10 mouse cellular contexts compared by ENCODE assay signal in genomic region chr11:50826214-50826613, GRCm38 (mm10). TPM values are rescaled to one million over a fixed set of nuclear protein-coding genes. Genes with fewer than 3 reads are reported as not detected.
DNase-seq lines count a peak whose midpoint lies in the region; ATAC-seq lines count a peak whose summit lies in the region.
"Had no signal": no experiment of that assay in that cellular context is flagged by ENCODE, and none has a peak within 500 bp of the region (broad histone marks: within the 10 kb centered on the region; RNA-seq: fewer than 3 reads in every experiment).

No protein-coding gene starts in this region.

- H3K4me2 ChIP-seq in kidney, embryonic 16.5 days (replicated peaks; ENCODE audit: low read depth, low read length), result peak overlapping the region; percentile 73
- H3K4me2 ChIP-seq in neural tube, embryonic 13.5 days, result peak overlapping the region; percentile 67

- DNase-seq in kidney, adult 18-20 months, result peak; percentile 10
- no peak for DNase-seq in kidney, postnatal 4 days
- DNase-seq in forebrain, embryonic 10.5 days (ENCODE audit: extremely low spot score, low spot score), result no peak
- DNase-seq in adrenal gland, adult 8-10 months, result no peak
- no peak for DNase-seq in adrenal gland, adult 2 months
- DNase-seq in layer of hippocampus, adult 8-10 months (ENCODE audit: low spot score in 2 of 2), result no peak

- H3K9ac ChIP-seq in kidney, embryonic 16.5 days (replicated peaks; ENCODE audit: low read length), result peak overlapping the region; percentile 90; the same call in 1 of the 2 replicates
- H3K9ac ChIP-seq in neural tube, embryonic 13.5 days, result peak overlapping the region; percentile 92

- 78% methylated on average over 2 of the region's 2 CpGs for WGBS in forebrain, embryonic 10.5 days
- 46% methylated on average over 2 of the region's 2 CpGs for WGBS in kidney, embryonic 16.5 days
- WGBS in neural tube, embryonic 13.5 days, result 64% methylated on average over 2 of the region's 2 CpGs

- peak overlapping the region; percentile 82 for H3K4me3 ChIP-seq in forebrain, embryonic 10.5 days
- peak overlapping the region; percentile 97 for H3K4me3 ChIP-seq in kidney, embryonic 16.5 days (ENCODE audit: low read length)
- H3K4me3 ChIP-seq in neural tube, embryonic 13.5 days, result peak overlapping the region; percentile 74

- ATAC-seq in kidney, embryonic 16.5 days (ENCODE audit: low FRiP score, low TSS enrichment), result no peak
- no peak for ATAC-seq in neural tube, embryonic 13.5 days (ENCODE audit: low read depth)

- H3K4me1 ChIP-seq in forebrain, embryonic 10.5 days, result peaks cover 15% of the 10 kb centered on the region
- H3K4me1 ChIP-seq in kidney, embryonic 16.5 days (ENCODE audit: insufficient read depth, low read length), result peaks cover 6% of the 10 kb centered on the region; the same call in 1 of the 2 replicates
- H3K4me1 ChIP-seq in neural tube, embryonic 13.5 days (replicated peaks), result peaks cover 12% of the 10 kb centered on the region

- H3K27me3 ChIP-seq in forebrain, embryonic 10.5 days (ENCODE audit: poor library complexity, severe bottlenecking), result no peaks in the 10 kb centered on the region
- no peaks in the 10 kb centered on the region for H3K27me3 ChIP-seq in kidney, embryonic 16.5 days (ENCODE audit: insufficient read depth, low read length)
- no peaks in the 10 kb centered on the region for H3K27me3 ChIP-seq in neural tube, embryonic 13.5 days
- H3K27me3 ChIP-seq: megakaryocyte, embryonic 14.5 days had no signal

- no peaks in the 10 kb centered on the region for H3K9me3 ChIP-seq in forebrain, embryonic 10.5 days
- no peaks in the 10 kb centered on the region for H3K9me3 ChIP-seq in kidney, embryonic 16.5 days (ENCODE audit: low read length)
- no peaks in the 10 kb centered on the region for H3K9me3 ChIP-seq in neural tube, embryonic 13.5 days
- H3K9me3 ChIP-seq: megakaryocyte, embryonic 14.5 days had no signal

- H3K36me3 ChIP-seq in forebrain, embryonic 10.5 days (replicated peaks), result peaks cover 49% of the 10 kb centered on the region
- peaks cover 40% of the 10 kb centered on the region for H3K36me3 ChIP-seq in kidney, embryonic 16.5 days (ENCODE audit: insufficient read depth, low read length)
- H3K36me3 ChIP-seq in neural tube, embryonic 13.5 days, result peaks cover 44% of the 10 kb centered on the region

- H3K27ac ChIP-seq in forebrain, embryonic 10.5 days, result no peak overlapping the region
- H3K27ac ChIP-seq in kidney, embryonic 16.5 days (ENCODE audit: low read length), result no peak overlapping the region
- no peak overlapping the region for H3K27ac ChIP-seq in neural tube, embryonic 13.5 days (replicated peaks)

RNA-seq across cellular contexts. Expression of gene Zfp354c, which starts 1.3 kb away (rescaled TPM):
- polyA plus RNA-seq in forebrain, embryonic 10.5 days (2016; fragmentation: Nextera tagmentation; extraction: Ambion mirVana), result 31.1 and 31.5 TPM in 2 replicates
- polyA plus RNA-seq in kidney, embryonic 16.5 days (2015; fragmentation: Nextera tagmentation; extraction: Ambion mirVana), result 27.6 and 29.3 TPM in 2 replicates
- polyA plus RNA-seq in neural tube, embryonic 13.5 days (2015; fragmentation: Nextera tagmentation; extraction: Ambion mirVana), result 53.0 and 55.6 TPM in 2 replicates
- 1 to 10 TPM; 5.7 to 9.9 (median 7.6) TPM for total RNA-seq in adrenal gland, adult 8-10 months (2022)
- total RNA-seq in adrenal gland, adult 2 months (2021), result 1 to 10 TPM; 2.6 to 6.1 TPM
- polyA plus RNA-seq in adrenal gland, adult 2 months (2012; rRNA removed), result 0.40 and 0.62 TPM in 2 replicates
- 10 to 100 TPM; 43.0 to 51.2 (median 48.0) TPM for total RNA-seq in layer of hippocampus, adult 8-10 months (2022)

RNA-seq across cellular contexts. Expression of gene Zfp879, which starts 15.1 kb away (rescaled TPM):
- polyA plus RNA-seq in forebrain, embryonic 10.5 days (2016; fragmentation: Nextera tagmentation; extraction: Ambion mirVana), result 0.84 and 0.86 TPM in 2 replicates
- 0.72 and 1.0 TPM in 2 replicates for polyA plus RNA-seq in kidney, embryonic 16.5 days (2015; fragmentation: Nextera tagmentation; extraction: Ambion mirVana)
- polyA plus RNA-seq in neural tube, embryonic 13.5 days (2015; fragmentation: Nextera tagmentation; extraction: Ambion mirVana), result 0.99 and 1.5 TPM in 2 replicates
- total RNA-seq in adrenal gland, adult 8-10 months (2022), result 1 to 10 TPM; 1.0 to 1.5 (median 1.2) TPM
- total RNA-seq in adrenal gland, adult 2 months (2021), result under 1 TPM; 0.69 to 0.93 TPM
- polyA plus RNA-seq in adrenal gland, adult 2 months (2012; rRNA removed), result 0.03 and 0.10 TPM in 2 replicates
- total RNA-seq in layer of hippocampus, adult 8-10 months (2022), result 1 to 10 TPM; 3.0 to 4.7 (median 3.9) TPM
- total RNA-seq: MEL had no signal

RNA-seq across cellular contexts. Expression of gene Grm6, which starts 24.3 kb away (rescaled TPM):
- not detected in 2 replicates for polyA plus RNA-seq in forebrain, embryonic 10.5 days (2016; fragmentation: Nextera tagmentation; extraction: Ambion mirVana)
- 0.10 TPM in 1 of 2 replicates, not detected in the other for polyA plus RNA-seq in kidney, embryonic 16.5 days (2015; fragmentation: Nextera tagmentation; extraction: Ambion mirVana)
- polyA plus RNA-seq in neural tube, embryonic 13.5 days (2015; fragmentation: Nextera tagmentation; extraction: Ambion mirVana), result not detected in 2 replicates
- not detected for total RNA-seq in adrenal gland, adult 8-10 months (2022)
- total RNA-seq in adrenal gland, adult 2 months (2021), result not detected
- not detected in 2 replicates for polyA plus RNA-seq in adrenal gland, adult 2 months (2012; rRNA removed)
- not detected for total RNA-seq in layer of hippocampus, adult 8-10 months (2022)
- total RNA-seq: MEL had no signal

Comparison
In these comparisons a context has a peak if more than half of its experiments do, and no peak if none do; other contexts are left out.
1. RNA of gene Zfp354c, which starts 1.3 kb away (polyA plus RNA-seq): 53.0 to 55.6 TPM in neural tube, embryonic 13.5 days, 31.1 to 31.5 TPM in forebrain, embryonic 10.5 days and 27.6 to 29.3 TPM in kidney, embryonic 16.5 days; 0.40 to 0.62 TPM in adrenal gland, adult 2 months; every median in the first group is over 10 times any median in the second.
2. Peak in every context shown above with its lines, with median percentiles within 50 percentile points of each other: H3K4me3 ChIP-seq.